Mouse (Mus musculus) spleen, adult 2 months (tissue): ENCODE results near the gene Zfp553. TPM values are rescaled to one million over a fixed set of nuclear protein-coding genes. Genes with fewer than 3 reads are reported as not detected.
"Not testable (repeated sequence)": the region's sequence is repeated elsewhere in the genome, so short reads cannot be mapped to it uniquely, and the experiment has no call there.

Source experiments
- DNase-seq, 2 experiments: peaks; one replicate each; pipeline versions ENCODE4 v3.0.0 to v3.0.0-alpha.2; 2012 to 2021; ENCODE audit warnings: low spot score in 2 of 2, low read depth in 1 of 2
- H3K27ac ChIP-seq: fragments of 200-500 bp; 2 replicates; pipeline ENCODE4 v1.5.1; 2012; ENCODE audit warnings: low read length, inconsistent platforms; ENCODE audit not compliant: insufficient read depth
- H3K27me3 ChIP-seq: fragments of 200-500 bp; 2 replicates; pipeline ENCODE4 v1.6.1; 2012; ENCODE audit warnings: mild to moderate bottlenecking, moderate library complexity, low read length, inconsistent platforms; ENCODE audit not compliant: control insufficient read depth, insufficient read depth
- H3K36me3 ChIP-seq: fragments of 200-500 bp; 2 replicates; pipeline ENCODE4 v1.6.1; 2012; ENCODE audit warnings: mild to moderate bottlenecking, low read length, inconsistent platforms; ENCODE audit not compliant: control insufficient read depth, insufficient read depth
- H3K4me1 ChIP-seq: fragments of 200-500 bp; 2 replicates; pipeline ENCODE4 v1.6.1; 2011; ENCODE audit warnings: inconsistent platforms; ENCODE audit not compliant: control insufficient read depth, insufficient read depth, insufficient read length
- H3K4me3 ChIP-seq: fragments of 200-500 bp; 2 replicates; pipeline ENCODE4 v1.5.1; 2011; ENCODE audit warnings: mild to moderate bottlenecking, inconsistent platforms; ENCODE audit not compliant: insufficient read depth, insufficient read length; ENCODE audit errors: extremely low read depth
- CTCF ChIP-seq: fragments of 200-500 bp; IDR thresholded peaks from 2 replicates; pipeline ENCODE4 v1.5.1; 2011; ENCODE audit warnings: mild to moderate bottlenecking, inconsistent platforms; ENCODE audit not compliant: insufficient read depth, insufficient read length, insufficient replicate concordance; ENCODE audit errors: extremely low read depth
- POLR2A ChIP-seq: fragments of 200-500 bp; IDR thresholded peaks from 2 replicates; pipeline ENCODE4 v1.6.1; 2011; ENCODE audit warnings: low read depth, low read length, inconsistent platforms
- WGBS: fragments of 180-500 bp; shearing (Covaris S2); methylation state at CpG from one replicate; pipeline ENCODE4 v1.1.7; 2018; 5-methylcytosine and 5-hydroxymethylcytosine counted together
- polyA plus RNA-seq: library from polyadenylated mRNA; depleted of rRNA; stranded (reverse); fragments of >200 nt; gene quantifications from 2 replicates; pipeline ENCODE4 v1.2.3, GENCODE M21; 2012

The Zfp553 gene
- polyA plus RNA-seq, 1 experiment: 9.2 TPM

GRCm38 (mm10) chr7:127244658-127245510 is 12.0 kb downstream of the Zfp553 start:
- H3K27ac ChIP-seq: peak overlapping the region; percentile 78

GRCm38 (mm10) chr7:127250511-127250910 is 17.6 kb downstream of the Zfp553 start:
- not testable (repeated sequence) for H3K4me3 ChIP-seq, DNase-seq, H3K4me1 ChIP-seq, H3K36me3 ChIP-seq, H3K27me3 ChIP-seq, H3K27ac ChIP-seq
- WGBS: 87% methylated on average over 8 of the region's 8 CpGs

More at GRCm38 (mm10) chr7:127244658-127245510, 12.0 kb downstream of the Zfp553 start:
- 15% methylated on average over 30 of the region's 33 CpGs for WGBS
- peaks cover 9% of the 10 kb centered on the region; the same call in 1 of the 2 replicates for H3K4me1 ChIP-seq
- TF ChIP-seq CTCF: no peak
- no peak for TF ChIP-seq POLR2A
- H3K36me3 ChIP-seq: no peaks in the 10 kb centered on the region
- peak overlapping the region; percentile 94 for H3K4me3 ChIP-seq
- no peaks in the 10 kb centered on the region for H3K27me3 ChIP-seq
- DNase-seq: no peak

GRCm38 (mm10) chr7:127252414-127252813 is 19.6 kb downstream of the Zfp553 start:
- DNase-seq: peak in 1 of 2 experiments; percentile 31
- H3K4me1 ChIP-seq: peaks cover 5% of the 10 kb centered on the region

GRCm38 (mm10) chr7:127253341-127253740 is 20.5 kb downstream of the Zfp553 start:
- 78% methylated on average over 6 of the region's 6 CpGs for WGBS
- H3K27ac ChIP-seq: peak overlapping the region; percentile 82
- peak overlapping the region; percentile 86; the same call in 1 of the 2 replicates for H3K4me3 ChIP-seq
- peaks cover 5% of the 10 kb centered on the region for H3K4me1 ChIP-seq
- TF ChIP-seq POLR2A (no peak), CTCF (no peak)
- no peaks in the 10 kb centered on the region for H3K36me3 ChIP-seq
- no peaks in the 10 kb centered on the region for H3K27me3 ChIP-seq
- DNase-seq: no peak

More at GRCm38 (mm10) chr7:127252414-127252813, 19.6 kb downstream of the Zfp553 start:
- no peak overlapping the region for H3K27ac ChIP-seq
- H3K4me3 ChIP-seq: no peak overlapping the region
- 54% methylated on average over 2 of the region's 2 CpGs for WGBS
- H3K36me3 ChIP-seq: no peaks in the 10 kb centered on the region
- TF ChIP-seq CTCF (peak; percentile 25; the same call in 1 of the 2 replicates), POLR2A (no peak)
- no peaks in the 10 kb centered on the region for H3K27me3 ChIP-seq

GRCm38 (mm10) chr7:127253821-127254769 is 21.2 kb downstream of the Zfp553 start:
- H3K27me3 ChIP-seq: no peaks in the 10 kb centered on the region
- H3K27ac ChIP-seq: peak overlapping the region; percentile 90
- H3K4me3 ChIP-seq: peak overlapping the region; percentile 86
- TF ChIP-seq POLR2A: peak; percentile 18
- TF ChIP-seq CTCF: no peak
- no peaks in the 10 kb centered on the region for H3K36me3 ChIP-seq
- under 1% methylated on average over 136 of the region's 136 CpGs for WGBS
- peak; percentile 93 to 94 for DNase-seq
- peaks cover 5% of the 10 kb centered on the region for H3K4me1 ChIP-seq

GRCm38 (mm10) chr7:127255008-127255407 is 22.1 kb downstream of the Zfp553 start:
- Histone ChIP-seq H3K36me3 (no peaks in the 10 kb centered on the region), H3K27me3 (no peaks in the 10 kb centered on the region), H3K27ac (no peak overlapping the region), H3K4me1 (peaks cover 5% of the 10 kb centered on the region), H3K4me3 (no peak overlapping the region)
- WGBS: 30% methylated on average over 4 of the region's 4 CpGs
- TF ChIP-seq POLR2A (no peak), CTCF (no peak)
- DNase-seq: no peak
